ENCODE assay signal across 11 mouse cellular contexts in the genomic region with DNA sequence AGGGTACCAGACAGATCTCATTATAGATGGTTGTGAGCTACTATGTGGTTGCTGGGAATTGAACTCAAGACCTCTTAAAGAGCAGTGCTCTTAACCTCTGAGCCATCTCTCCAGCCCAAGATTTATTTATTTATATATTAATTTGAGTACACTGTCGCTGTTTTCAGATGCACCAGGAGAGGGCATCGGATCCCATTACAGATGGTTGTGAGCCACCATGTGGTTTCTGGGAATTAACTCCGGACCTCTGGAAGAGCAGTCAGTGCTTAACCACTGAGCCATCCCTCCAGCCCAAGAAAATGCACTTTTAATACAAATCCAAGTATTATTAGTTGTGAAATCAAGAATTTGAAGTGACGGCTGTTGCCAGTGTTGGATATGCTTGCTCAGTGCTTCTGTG. TPM values are rescaled to one million over a fixed set of nuclear protein-coding genes. Genes with fewer than 3 reads are reported as not detected.
DNase-seq lines count a peak whose midpoint lies in the region; TF ChIP-seq lines count a peak whose summit lies in the region.
"Had no signal": no experiment of that assay in that cellular context is flagged by ENCODE, and none has a peak within 500 bp of the region (broad histone marks: within the 10 kb centered on the region; RNA-seq: fewer than 3 reads in every experiment).

No protein-coding gene starts in this region.

- no peak for TF ChIP-seq POLR2A in MEL (IDR thresholded peaks at IDR 0.05; ENCODE audit: control insufficient read depth in 1 of 2, insufficient read depth in 1 of 2, low read depth in 1 of 2, low read length in 2 of 2, poor library complexity in 1 of 2)

- H3K4me3 ChIP-seq in gastrocnemius, adult 2 months = no peak overlapping the region
- H3K4me3 ChIP-seq in MEL (ENCODE audit: control insufficient read depth in 1 of 2, insufficient read depth in 1 of 2, low read depth in 2 of 2, low read length in 2 of 2) = no peak overlapping the region
- H3K4me3 ChIP-seq: limb, embryonic 15.5 days had no signal

- intact Hi-C loops in gastrocnemius, adult 2 months (cut with DNase I) = no loop called here
- intact Hi-C loops in left cerebral cortex, postnatal 4 days (cut with DNase I) = no loop called here

- peaks cover 0 to 19% of the 10 kb centered on the region in 2 experiments; a peak in 2 of 4 replicates for H3K36me3 ChIP-seq in MEL (ENCODE audit: control insufficient read depth in 1 of 2, insufficient read depth in 2 of 2, low read length in 2 of 2)

- no peak overlapping the region for H3K9ac ChIP-seq in MEL (ENCODE audit: control insufficient read depth, low read depth, low read length, poor library complexity, severe bottlenecking)
- H3K9ac ChIP-seq: limb, embryonic 15.5 days had no signal

- H3K79me2 ChIP-seq in MEL (ENCODE audit: control insufficient read depth, insufficient read depth, low read length, poor library complexity) = no peaks in the 10 kb centered on the region; the same call in 1 of the 2 replicates

- TF ChIP-seq RAD21 in MEL (IDR thresholded peaks at IDR 0.05; ENCODE audit: low read depth, low read length) = peak; percentile 17

- no peak for TF ChIP-seq EP300 in MEL (IDR thresholded peaks at IDR 0.05; ENCODE audit: low read depth in 1 of 2, low read length in 2 of 2)

- peak; percentile 37; the same call in 1 of the 2 replicates for TF ChIP-seq CTCF in gastrocnemius, adult 2 months (IDR thresholded peaks at IDR 0.05)
- TF ChIP-seq CTCF in MEL (IDR thresholded peaks at IDR 0.05 in 2 of 3, conservative IDR thresholded peaks at IDR 0.05 in 1 of 3; ENCODE audit: control insufficient read depth in 1 of 3, insufficient read depth in 1 of 3, low read depth in 2 of 3, low read length in 3 of 3, poor library complexity in 1 of 3, severe bottlenecking in 1 of 3) = peak; percentile 17 to 51 (median 18); a peak in 2 of 6 replicates

- peaks cover 12 to 14% of the 10 kb centered on the region in 2 experiments for H3K4me1 ChIP-seq in MEL (ENCODE audit: control insufficient read depth in 1 of 2, insufficient read depth in 2 of 2, low read length in 2 of 2)
- H3K4me1 ChIP-seq: limb, embryonic 15.5 days had no signal

- no peaks in the 10 kb centered on the region for H3K9me3 ChIP-seq in MEL (replicated peaks; ENCODE audit: insufficient read depth, low read length)
- H3K9me3 ChIP-seq: limb, embryonic 15.5 days had no signal

- H3K27ac ChIP-seq in gastrocnemius, adult 2 months = no peak overlapping the region
- H3K27ac ChIP-seq in MEL (ENCODE audit: control insufficient read depth, low read depth, low read length) = no peak overlapping the region
- H3K27ac ChIP-seq: limb, embryonic 15.5 days had no signal

- DNase-seq in gastrocnemius, adult 2 months = no peak
- DNase-seq in gastrocnemius, postnatal 10 days = no peak
- peak; percentile 22 for DNase-seq in left cerebral cortex, postnatal 4 days
- DNase-seq in left cerebral cortex, adult 18-20 months (ENCODE audit: low spot score in 2 of 2) = no peak
- peak; percentile 42 for DNase-seq in MEL (ENCODE audit: low read depth, low spot score)
- peak; percentile 25 for DNase-seq in embryo, embryonic 11 days
- DNase-seq in frontal cortex, adult 2 months (ENCODE audit: extremely low spot score in 1 of 2, low spot score in 1 of 2) = no peak
- DNase-seq in yolk sac, embryonic 10.5 days (ENCODE audit: low spot score) = no peak
- DNase-seq: right cerebral cortex, postnatal 14 days had no signal

- H3K27me3 ChIP-seq in MEL (ENCODE audit: control insufficient read depth in 1 of 2, insufficient read depth in 2 of 2, low read length in 2 of 2) = no peaks in the 10 kb centered on the region
- H3K27me3 ChIP-seq: limb, embryonic 15.5 days had no signal

TF ChIP-seq in MEL, 35 proteins besides CTCF, POLR2A, EP300 and RAD21:
- TF ChIP-seq ZC3H11A (IDR thresholded peaks at IDR 0.05; ENCODE audit: low read depth, low read length) (peak; percentile 28; the same call in 1 of the 2 replicates), JUND (IDR thresholded peaks at IDR 0.05; ENCODE audit: low read depth, low read length) (no peak), MYC (IDR thresholded peaks at IDR 0.05; ENCODE audit: low read depth, low read length) (0 out of 2 replicates have a peak, but pooled peaks have one; percentile 47), ETS1 (IDR thresholded peaks at IDR 0.05; ENCODE audit: low read depth, low read length) (no peak), SMC3 (IDR thresholded peaks at IDR 0.05; ENCODE audit: low read depth, low read length) (peak; percentile 45), MXI1 (IDR thresholded peaks at IDR 0.05; ENCODE audit: low read depth, low read length) (0 out of 2 replicates have a peak, but pooled peaks have one; percentile 33)

RNA-seq across cellular contexts. Expression of a gene that starts 32.8 kb away (rescaled TPM):
- total RNA-seq in gastrocnemius, adult 2 months (2021) = 10 to 100 TPM; 23.4 to 28.2 TPM
- total RNA-seq in gastrocnemius, postnatal 10 days (2021) = 10 to 100 TPM; 30.9 to 32.5 TPM
- 100 to 1,000 TPM; 132 to 140 TPM for total RNA-seq in left cerebral cortex, postnatal 4 days (2021)
- 10 to 100 TPM; 85.4 to 92.8 TPM for total RNA-seq in left cerebral cortex, adult 18-20 months (2021)
- total RNA-seq in MEL (2012; rRNA removed) = 6.9 and 18.9 TPM in 2 replicates
- polyA plus RNA-seq in MEL (2012; ENCODE audit: insufficient read depth in 1 of 2, insufficient read length in 2 of 2, low read depth in 1 of 2, low replicate concordance in 2 of 2, missing spikeins in 1 of 2) = 10 to 100 TPM in 1 of 2 experiments, not detected in 1; 22.1 TPM
- 155 and 156 TPM in 2 replicates for polyA plus RNA-seq in frontal cortex, adult 2 months (2012; rRNA removed)

RNA-seq across cellular contexts. Expression of a gene that starts 37.5 kb away (rescaled TPM):
- total RNA-seq in gastrocnemius, adult 2 months (2021) = 10 to 100 TPM; 23.9 to 32.6 TPM
- 100 to 1,000 TPM in 1 of 2 experiments, 10 to 100 TPM in 1; 93.5 to 103 TPM for total RNA-seq in gastrocnemius, postnatal 10 days (2021)
- 10 to 100 TPM; 45.2 to 48.8 TPM for total RNA-seq in left cerebral cortex, postnatal 4 days (2021)
- total RNA-seq in left cerebral cortex, adult 18-20 months (2021) = 100 to 1,000 TPM; 179 to 186 TPM
- total RNA-seq in MEL (2012; rRNA removed) = not detected in 2 replicates
- not detected for polyA plus RNA-seq in MEL (2012; ENCODE audit: insufficient read depth in 1 of 2, insufficient read length in 2 of 2, low read depth in 1 of 2, low replicate concordance in 2 of 2, missing spikeins in 1 of 2)
- polyA plus RNA-seq in frontal cortex, adult 2 months (2012; rRNA removed) = 172 and 212 TPM in 2 replicates
- total RNA-seq: monocyte, adult 5-6 weeks had no signal

Comparison
In these comparisons a context has a peak if more than half of its experiments do, and no peak if none do; other contexts are left out.
1. DNase-seq: peak in left cerebral cortex, postnatal 4 days (single experiment), MEL (single experiment) and embryo, embryonic 11 days (single experiment); none in gastrocnemius, adult 2 months (single experiment), gastrocnemius, postnatal 10 days (single experiment), left cerebral cortex, adult 18-20 months (0 of 2), frontal cortex, adult 2 months (0 of 2) and yolk sac, embryonic 10.5 days (single experiment).
2. RNA of a gene that starts 37.5 kb away (total RNA-seq): 179 to 186 TPM in left cerebral cortex, adult 18-20 months, 93.5 to 103 TPM in gastrocnemius, postnatal 10 days, 45.2 to 48.8 TPM in left cerebral cortex, postnatal 4 days and 23.9 to 32.6 TPM in gastrocnemius, adult 2 months; not detected in MEL; every median in the first group is over 10 times any median in the second.